Mouse (Mus musculus) cerebellum, postnatal 10 days (tissue): ENCODE measurements around the gene Utp20.
"Not testable (repeated sequence)": the region's sequence is repeated elsewhere in the genome, so short reads cannot be mapped to it uniquely, and the experiment has no call there.

ENCODE experiments used
- DNase-seq, 2 experiments: peaks; one replicate each; pipeline ENCODE4 v3.0.0; 2021; ENCODE audit warnings: mixed read lengths in 2 of 2

Gene Utp20

DNA sequence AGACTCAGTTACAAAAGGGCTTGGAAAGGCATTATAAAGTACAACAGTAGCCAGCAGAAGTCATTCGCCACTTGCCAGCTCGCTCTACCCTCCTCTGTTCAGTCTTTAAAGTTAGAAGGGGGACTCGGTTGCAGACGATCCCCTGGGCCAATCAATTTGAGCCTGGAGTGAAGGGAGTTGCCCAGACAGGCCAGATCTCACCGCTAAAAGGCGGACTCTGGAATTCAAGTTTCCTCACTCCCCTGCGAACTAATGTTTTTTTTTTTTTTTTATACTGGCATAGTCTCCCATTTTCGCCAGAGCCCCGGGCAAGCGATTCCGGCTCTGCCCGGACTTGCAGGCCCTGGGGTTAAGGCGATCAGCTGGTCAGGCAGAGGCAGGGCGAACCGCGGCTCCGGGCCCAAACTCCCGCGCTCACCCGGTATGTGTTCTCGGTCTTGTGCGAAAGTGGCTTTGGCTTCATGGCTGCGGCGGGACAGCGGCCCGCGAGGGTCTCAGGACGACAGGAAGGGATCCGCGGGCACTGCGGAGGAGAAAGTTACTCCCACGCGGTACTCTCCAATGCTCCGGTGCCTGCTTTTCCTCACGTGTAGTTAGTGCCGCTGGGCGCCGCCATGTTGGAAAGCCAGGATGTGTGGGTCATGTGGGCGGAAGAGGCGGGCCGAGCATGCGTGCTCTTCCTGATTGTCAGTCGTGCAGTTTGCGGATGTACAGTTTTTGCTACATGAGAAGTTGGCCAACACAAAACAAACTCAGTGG lies at the start of gene Utp20:
TSS of gene Utp20 (minus strand) at position 617 of the 759 bp plus-strand sequence.
- peak; percentile 87 to 88 for DNase-seq

DNA sequence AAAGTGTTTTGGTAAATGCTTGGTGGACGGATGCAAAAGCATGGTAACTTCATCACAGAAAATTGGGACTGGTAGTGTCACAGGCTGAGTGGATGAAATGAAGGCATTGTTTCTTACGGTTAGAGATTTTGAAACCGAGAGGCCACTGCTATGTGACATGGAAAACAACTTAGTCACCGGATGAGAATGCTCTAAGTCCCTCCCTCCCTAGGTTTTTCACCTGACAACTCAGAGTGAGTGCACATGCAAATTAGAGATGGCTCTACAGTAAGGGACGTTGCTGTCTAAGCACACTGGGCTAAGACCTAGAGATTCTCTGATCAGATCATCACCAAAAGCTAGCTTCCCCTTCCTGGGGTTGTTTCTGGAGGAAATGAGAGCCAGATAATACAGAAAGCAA lies 48.3 kb upstream of the Utp20 start:
- no peak for DNase-seq

DNA sequence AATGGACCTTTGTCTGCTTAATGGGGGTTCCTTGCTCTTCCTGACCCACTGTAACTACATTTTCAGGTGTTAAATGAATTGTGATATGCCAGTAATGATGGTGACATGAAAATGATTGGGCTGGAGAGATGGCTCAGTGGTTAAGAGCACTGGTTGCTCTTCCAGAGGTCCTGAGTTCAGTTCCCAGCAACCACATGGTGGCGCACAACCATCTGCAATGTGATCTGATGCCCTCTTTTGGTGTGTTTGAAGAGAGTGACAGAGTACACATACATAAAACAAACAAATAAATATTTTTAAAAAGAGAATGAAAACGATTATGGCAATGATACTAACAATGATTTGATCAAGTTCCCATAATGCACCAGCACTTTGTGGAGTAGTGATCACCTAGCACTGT lies 39.4 kb upstream of the Utp20 start:
- no peak for DNase-seq

DNA sequence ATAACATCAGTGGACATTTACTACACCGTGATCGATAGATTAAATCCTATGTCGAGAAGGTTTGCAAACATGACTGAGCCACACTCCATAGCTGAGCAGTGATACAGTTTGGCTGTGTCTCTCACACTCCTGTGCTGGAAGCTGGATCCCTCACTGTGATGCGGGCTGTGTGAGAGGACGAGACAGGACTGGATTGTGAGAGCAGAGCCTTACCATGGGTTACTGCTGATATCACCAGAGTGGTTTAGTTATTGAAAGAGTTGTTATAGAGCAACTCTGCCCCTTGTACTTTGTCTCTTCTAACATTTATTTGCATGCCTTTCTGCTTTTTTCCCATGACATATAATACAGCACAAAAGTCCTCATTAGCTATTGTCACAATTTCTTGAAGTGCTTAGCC lies 35.7 kb upstream of the Utp20 start:
- no peak for DNase-seq

DNA sequence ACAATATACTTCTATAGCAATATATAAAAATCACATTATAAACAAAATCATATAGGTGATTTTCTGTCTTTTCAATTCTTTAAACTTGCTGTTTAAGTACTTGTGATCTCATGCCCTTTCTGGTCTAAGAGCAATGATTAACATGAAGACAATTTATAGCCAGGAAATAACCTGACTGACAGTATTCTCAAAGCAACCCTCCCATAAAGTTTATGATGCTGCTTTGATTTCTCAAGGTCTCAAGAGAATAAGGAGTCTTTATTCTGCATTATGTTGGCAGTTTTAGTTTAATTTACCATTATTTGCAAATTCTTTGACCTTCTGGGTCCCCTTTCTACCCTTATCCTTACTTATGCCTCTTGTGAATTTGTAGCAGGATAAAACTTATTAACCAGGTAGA lies 34.8 kb upstream of the Utp20 start:
- no peak for DNase-seq

DNA sequence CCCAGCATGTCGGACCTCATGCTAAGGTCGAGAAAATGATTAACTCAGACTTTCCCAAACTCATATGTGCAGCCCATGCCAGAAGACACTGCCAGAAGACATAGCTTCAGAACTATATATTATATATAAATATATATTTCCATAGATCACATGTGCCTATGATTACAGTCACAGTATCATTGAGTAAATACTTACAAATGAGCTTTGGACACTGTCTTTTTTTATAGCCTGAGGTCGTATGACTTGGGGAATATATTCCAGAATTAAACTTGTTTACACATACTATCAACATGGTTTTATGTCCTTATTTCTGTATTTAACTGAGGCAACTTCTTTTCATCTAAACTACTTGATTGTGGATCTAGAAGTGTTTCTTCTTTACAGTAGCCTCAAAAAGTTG lies 34.3 kb upstream of the Utp20 start:
- DNase-seq = no peak

DNA sequence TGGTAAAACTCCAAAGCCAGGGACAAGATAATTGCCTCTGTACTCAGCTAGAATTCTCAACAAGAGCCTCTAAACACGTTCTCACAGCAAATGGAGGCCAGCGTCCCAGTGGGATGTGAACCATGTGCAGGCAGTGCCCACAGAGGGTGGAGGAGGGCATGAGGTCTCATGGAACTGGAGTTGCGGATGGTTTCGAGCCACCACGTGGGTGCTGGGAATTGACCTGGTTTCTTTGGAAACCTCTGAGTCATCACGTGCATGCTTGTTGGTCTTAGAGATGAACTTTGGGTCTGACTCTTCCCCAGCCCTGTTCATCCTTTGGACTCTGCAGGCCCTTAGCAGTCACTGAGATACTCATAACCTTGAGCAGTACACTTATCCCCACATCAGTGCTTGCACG lies 26.7 kb upstream of the Utp20 start:
- no peak for DNase-seq

DNA sequence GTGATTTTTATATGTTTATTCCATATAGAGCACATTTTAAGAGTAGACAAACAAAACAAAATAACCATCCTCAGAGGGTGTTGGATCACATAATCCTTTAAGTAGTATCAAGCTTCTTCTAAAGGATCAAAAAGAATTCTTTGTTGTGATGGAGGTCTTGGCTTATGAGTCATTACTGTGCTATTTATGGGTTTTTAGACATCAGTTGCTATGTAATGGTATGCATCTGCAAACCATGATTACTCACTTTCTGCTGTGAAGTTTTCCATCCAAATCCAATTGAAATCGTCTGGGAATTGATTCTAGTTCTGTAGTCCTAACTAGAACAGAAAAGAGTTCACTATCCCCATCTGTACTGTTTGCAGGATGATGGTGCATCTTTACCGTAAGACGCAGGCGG lies 23.4 kb upstream of the Utp20 start:
- DNase-seq = no peak

DNA sequence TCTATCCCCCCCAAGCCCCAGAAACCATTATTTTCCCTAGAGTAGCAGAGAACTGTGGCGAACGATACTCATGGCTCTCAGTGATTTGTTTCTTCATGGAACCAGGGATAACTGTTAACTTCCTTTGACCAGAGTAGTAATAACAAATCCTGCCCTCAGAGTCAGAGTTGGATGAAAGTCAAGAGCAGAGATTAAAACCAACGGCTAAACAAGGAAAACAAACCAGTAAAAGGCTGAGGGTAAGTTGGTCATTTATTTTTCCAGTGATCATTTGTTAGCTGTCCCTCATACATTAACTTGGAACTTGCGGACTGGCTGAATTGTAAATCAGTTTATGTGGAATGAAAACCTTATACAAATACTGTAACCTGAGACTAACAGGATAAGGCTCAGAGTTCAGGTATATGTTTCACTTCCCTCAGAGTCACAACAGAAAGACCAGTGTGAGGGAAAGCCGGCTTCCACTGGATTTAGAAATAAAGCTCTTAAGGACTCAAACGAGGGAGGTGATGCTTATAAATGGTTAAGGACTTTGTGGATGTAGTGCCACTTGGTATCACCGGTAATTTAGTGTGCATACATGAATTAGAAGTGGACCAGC lies 22.4 kb upstream of the Utp20 start:
- DNase-seq = no peak

DNA sequence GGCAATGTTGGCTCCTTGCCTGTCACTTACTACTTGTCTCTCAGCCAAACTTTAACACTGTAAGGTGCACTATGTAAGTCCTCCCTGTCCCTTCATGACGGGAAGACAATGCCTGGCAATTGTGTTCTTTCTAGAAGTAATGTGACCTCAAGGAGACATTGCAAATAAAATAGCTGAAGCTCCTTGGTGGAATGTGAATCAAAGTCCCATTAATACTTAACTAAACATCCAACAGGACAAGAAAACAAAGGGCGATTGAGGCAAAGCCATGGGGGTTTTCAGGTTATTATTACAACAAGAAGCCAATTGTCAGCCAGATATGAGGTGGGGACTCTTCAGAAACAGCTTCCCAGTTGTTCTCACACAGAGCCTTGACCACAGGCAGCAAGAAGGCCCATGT lies 7.6 kb upstream of the Utp20 start:
- DNase-seq = no peak

DNA sequence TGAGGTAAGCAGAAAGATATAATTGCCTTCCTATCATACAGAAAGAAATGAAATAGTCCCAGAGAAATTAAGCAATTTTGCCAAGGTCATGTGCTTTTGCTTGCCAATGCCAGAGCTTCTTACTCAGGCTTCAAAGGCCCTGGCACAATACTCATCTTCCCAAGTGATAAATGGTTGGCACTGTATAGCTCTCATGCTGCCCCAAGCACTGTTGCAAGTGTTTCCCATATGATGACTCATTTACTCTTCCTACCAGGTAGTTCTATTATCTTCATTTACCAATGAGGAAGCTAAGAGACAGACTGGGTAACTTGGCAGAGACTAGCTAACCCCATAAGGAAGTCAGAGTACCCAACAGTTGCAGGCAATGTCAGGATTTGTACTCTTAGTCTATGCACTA lies 1.8 kb upstream of the Utp20 start:
- no peak for DNase-seq

DNA sequence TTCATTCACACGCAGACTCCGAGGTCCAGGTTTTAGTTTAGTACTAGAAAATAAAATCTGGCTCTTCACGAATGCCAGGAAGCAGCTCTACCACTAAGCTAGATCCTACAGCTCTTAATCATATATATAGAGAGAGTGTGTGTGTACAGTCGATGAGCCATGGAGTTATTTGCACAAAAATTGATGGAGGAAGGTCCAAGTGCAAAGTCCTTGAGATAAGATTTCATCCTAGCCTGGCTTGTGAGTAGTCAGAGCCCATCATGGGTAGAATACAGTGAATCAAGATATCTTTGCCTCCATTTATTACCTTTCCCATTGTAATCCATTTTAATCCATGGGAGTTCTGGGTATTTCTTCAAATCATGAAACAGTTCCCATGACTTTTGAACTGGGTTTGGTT lies 992 bp upstream of the Utp20 start:
- no peak for DNase-seq

DNA sequence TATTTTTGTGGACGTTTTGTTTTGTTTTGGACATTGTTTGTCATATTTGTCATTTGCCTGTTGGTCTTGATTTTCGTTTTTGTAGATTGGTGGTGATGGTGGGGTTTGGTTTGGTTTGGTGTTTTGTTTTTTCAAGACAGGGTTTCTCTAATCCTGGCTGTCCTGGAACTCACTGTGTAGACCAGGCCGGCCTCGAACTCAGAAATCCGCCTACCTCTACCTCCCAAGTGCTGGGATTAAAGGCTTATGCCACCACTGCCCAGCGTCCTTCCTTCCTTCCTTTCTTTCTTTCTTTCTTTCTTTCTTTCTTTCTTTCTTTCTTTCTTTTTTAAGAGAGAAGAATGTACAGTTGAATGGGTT lies 323 bp upstream of the Utp20 start:
- DNase-seq = not testable (repeated sequence)

DNA sequence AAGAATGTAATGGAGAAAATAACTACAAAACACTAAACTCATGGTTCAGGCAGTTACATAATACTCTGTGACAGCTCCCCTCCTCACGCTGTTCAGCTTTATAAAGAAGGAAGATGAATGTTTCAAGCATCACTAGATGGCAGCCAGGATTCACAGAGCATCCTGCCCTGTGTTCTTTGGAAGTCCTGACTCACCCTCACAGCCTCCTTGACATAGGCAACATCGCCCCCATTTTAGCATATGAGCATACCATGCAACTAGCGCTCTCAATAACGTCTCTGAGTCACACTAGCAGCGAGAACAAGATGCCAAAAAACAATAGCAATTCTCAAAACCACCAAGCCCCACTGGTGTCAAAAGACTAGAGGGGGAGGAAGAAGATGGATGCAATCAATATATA lies 9.3 kb downstream of the Utp20 start:
- no peak for DNase-seq

DNA sequence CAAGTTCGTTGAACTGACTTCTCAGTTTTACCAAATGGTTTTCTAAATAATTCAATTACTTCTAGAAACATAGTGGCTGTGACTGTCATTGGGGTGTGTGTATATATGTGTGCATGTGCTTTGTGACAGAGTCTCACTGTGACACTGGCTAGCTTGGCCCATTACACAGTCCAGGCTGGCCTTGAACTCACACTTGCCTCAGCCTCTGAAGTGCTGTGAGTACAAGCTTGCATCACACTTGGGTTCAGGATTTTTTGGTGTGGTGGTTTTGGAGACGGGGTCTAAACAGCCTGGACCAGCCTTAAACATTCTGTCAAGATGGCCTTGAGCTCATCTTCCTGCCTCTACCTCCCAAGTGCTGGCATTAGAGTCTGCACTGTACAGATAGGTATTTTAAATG lies 11.3 kb downstream of the Utp20 start:
- DNase-seq = no peak

DNA sequence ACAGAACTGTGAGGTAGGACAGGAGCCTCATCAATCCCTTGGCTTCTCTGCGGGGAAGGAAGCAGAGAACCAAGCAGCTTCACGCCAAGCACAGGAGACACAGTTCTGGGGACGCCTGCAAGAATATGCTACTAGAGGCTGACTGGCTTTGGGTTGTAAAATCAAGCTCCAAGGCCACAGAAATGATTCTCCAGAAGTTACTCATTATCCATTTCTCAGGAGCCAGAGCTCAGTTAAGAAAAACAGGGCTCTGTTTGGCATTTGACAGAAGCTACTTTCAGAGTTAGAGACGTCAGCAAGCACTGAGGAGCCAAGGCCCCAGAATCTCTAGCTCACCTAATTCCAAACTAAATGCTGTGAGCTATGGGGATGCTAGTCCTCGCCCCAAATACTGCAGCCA lies 14.9 kb downstream of the Utp20 start:
- no peak for DNase-seq

DNA sequence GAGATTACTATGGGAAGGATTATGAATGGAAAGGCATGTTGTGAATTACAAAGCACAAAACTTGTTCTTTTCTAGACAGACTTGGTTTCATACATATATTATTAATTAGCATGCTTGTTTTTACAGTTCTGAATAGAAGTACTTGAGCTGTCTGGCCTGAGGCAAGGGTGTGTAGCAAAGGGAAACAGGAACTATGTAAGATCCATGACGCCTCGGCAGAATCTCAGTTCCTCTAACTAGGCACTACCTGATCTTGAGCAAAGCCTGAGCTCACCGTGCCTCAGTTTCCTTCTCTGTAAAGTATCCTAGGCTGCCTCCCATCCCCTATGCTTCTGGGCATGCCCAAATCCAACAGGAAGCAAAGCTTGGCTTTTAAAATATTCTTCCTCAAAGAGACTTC lies 24.4 kb downstream of the Utp20 start:
- DNase-seq = no peak

DNA sequence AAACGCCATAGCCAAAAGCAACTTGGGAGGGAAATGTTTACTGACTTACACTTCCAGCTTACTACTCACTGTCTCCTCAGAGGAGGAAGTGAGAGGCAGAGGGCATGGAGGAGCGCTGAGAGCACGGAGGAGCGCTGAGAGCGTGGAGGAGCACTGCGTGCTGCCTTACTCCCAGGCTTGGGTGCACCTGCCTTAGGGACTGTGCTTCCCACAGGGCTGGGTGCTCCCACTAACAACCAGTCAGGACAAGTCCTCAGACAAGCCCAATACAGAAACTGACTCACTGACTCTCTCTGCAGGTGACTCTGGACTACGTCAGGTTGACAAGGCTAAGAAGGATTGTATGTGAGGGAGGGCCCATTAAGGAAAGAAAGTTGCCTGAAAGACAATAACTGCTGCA lies 27.2 kb downstream of the Utp20 start:
- DNase-seq = no peak

DNA sequence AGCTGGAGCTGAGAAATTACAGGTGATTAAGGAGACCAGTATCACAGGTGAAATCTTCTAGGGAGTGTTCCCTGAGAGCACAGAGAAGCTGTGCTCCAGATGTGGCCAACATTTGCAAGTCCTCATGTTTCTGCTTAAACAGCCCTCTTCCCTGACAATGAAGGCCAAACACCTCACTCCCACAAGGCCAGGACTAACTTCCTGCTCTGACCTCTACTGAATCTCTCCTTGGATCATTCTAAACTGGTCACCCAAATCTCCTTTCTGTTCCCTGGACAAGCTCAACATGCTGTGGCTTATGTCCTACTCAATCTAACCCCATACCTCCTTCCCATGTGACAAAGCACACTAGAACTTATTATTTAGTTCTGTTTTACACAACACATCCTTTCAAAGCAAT lies 29.2 kb downstream of the Utp20 start:
- DNase-seq = no peak

DNA sequence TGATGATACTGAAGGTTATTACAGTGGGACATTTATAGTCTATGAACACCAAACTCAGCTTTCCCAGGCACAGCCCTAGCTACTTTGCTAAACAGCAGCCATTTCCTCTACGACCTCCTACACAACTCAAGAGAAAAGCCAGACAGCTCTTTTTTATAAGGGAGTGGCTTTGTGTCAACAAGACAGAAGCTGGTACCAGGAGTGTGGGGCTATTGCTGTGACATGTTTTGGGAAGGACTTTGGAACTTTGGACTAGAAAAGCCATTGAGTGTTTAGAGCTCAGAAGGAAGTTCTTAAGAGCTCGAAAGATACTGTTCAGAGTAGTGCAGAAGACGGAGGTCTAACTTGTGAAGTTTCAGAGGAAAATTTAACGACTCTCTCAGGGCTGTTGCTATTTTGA lies 29.7 kb downstream of the Utp20 start:
- no peak for DNase-seq

DNA sequence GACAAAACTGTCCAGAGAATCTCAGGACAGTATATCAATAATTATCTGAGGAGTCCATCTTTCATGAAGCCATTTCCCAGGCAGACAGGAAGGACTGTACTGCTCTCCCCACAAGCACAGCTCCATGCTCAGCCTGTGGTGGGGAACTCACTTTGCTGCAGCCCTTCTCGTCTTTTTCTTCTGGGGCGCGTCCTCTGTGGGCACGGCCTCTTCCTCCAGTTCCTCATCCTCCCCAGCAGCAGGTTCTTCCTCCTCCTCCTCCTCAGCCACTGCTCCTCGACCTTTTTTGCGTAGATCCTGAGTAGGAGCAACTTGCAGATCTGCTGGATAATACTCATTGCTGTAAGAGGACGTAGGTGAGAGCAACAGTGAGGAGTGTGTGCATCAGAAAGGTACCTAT lies 31.4 kb downstream of the Utp20 start:
- no peak for DNase-seq

DNA sequence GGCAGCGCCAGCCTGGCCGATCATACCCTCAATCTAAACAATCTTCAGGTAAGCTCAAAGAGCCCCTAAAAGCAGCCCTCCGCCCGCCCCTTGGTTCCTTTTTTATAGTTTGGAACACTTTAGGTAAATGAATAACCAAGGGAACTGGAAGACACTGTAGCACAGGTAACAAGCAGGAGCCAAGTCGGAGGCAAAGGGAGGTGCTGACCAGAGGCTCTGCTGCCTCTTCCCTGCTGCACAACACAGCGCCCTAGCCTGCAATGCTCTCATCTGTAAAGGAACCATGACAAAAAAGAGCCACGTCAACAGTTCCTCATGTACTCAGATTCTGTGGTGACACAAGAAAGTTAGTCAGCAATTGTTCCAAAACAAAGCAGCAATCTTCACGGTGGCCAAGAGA lies 32.0 kb downstream of the Utp20 start:
- DNase-seq = no peak

DNA sequence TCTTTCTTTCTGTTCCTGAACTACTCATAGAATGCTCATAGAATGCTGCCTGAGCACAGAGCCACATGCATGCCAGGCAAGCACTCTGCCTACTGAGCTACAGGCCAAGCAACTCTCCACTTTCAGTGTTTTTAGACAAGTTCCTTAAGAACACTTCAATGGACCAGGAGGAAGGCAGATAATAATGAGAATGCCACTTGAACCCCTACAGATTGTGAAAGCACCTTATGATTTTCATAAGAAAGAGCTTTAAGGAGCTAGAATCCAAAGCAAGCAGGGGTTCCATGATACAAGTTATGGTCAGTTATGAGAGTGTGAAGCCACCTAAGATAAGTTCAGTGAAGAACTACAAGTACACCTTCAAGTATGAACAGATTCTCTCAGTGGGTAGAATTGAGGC lies 32.9 kb downstream of the Utp20 start:
- DNase-seq = no peak

DNA sequence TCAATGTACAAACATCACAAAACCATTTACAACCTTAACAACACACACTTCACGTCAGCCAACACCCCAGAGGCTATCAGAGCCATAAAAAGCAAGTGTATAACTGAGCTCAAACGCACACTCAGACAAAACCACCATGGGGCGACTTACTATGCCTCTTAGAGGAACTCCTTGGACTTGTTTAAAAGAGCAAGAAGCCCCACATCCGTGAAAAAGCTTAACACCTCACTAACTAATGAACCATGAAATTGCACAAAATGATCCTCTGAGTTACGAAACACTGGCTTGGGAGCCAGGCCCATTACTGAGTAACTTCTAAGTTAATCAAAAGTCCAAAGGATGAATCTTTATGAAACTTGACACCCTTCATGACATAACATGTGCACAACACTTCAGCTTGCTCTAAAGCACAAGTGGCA lies 42.1 kb downstream of the Utp20 start:
- no peak for DNase-seq

DNA sequence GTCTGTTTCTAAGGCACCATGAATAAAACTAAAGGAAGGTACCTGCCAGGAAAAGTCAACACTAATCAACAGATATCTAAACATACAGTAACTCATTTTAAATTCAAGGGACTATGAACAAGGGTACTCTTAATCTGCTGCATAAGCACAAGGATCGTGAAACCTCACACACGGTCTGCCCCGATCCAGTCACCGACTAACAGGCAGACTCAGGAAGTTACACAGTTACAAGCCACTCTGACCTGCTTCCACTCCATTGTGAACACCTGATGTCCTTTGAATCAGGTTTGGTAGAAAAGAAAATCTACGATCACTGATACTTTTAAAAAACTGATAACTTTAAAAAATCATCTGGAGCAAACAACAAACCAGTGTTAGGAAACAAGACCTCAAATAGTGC lies 42.7 kb downstream of the Utp20 start:
- DNase-seq = no peak
